9 mouse cellular contexts compared by ENCODE assay signal in genomic region chr10:43042591-43043327, GRCm38 (mm10).
DNase-seq lines count a peak whose midpoint lies in the region; ATAC-seq and TF ChIP-seq lines count a peak whose summit lies in the region.
"Had no signal": no experiment of that assay in that cellular context is flagged by ENCODE, and none has a peak within 500 bp of the region (broad histone marks: within the 10 kb centered on the region; RNA-seq: fewer than 3 reads in every experiment).

No protein-coding gene starts in this region.

- WGBS in stomach, embryonic 14.5 days = 35% methylated on average over 10 of the region's 10 CpGs
- 46% methylated on average over 10 of the region's 10 CpGs for WGBS in stomach, postnatal 0 days
- WGBS in limb, embryonic 13.5 days = 38% methylated on average over 10 of the region's 10 CpGs
- 46% methylated on average over 10 of the region's 10 CpGs for WGBS in stomach, embryonic 16.5 days

- peaks cover 18% of the 10 kb centered on the region; the same call in 1 of the 2 replicates for H3K4me1 ChIP-seq in stomach, embryonic 14.5 days (ENCODE audit: control insufficient read depth, insufficient read depth, low read length)
- H3K4me1 ChIP-seq in stomach, postnatal 0 days (replicated peaks; ENCODE audit: control insufficient read depth, insufficient read depth) = no peaks in the 10 kb centered on the region
- peaks cover 32% of the 10 kb centered on the region for H3K4me1 ChIP-seq in limb, embryonic 13.5 days
- peaks cover 14% of the 10 kb centered on the region for H3K4me1 ChIP-seq in stomach, embryonic 16.5 days (ENCODE audit: control insufficient read depth, insufficient read depth, low read length)

- peak; percentile 59; the same call in 1 of the 2 replicates for ATAC-seq in stomach, embryonic 14.5 days (ENCODE audit: insufficient number of reproducible peaks, insufficient read depth, low FRiP score, low read depth)
- ATAC-seq in stomach, postnatal 0 days (ENCODE audit: low FRiP score, low TSS enrichment) = no peak; the same call in 1 of the 2 replicates
- ATAC-seq in limb, embryonic 13.5 days (ENCODE audit: low FRiP score, low read depth) = peak; percentile 49; the same call in 1 of the 2 replicates
- ATAC-seq in stomach, embryonic 16.5 days (ENCODE audit: insufficient read depth, low FRiP score) = 0 out of 2 replicates have a peak, but pooled peaks have one; percentile 45

- TF ChIP-seq CTCF in stomach, postnatal 0 days (IDR thresholded peaks at IDR 0.05; ENCODE audit: low read depth) = no peak

- H3K9me3 ChIP-seq in stomach, embryonic 14.5 days (ENCODE audit: control insufficient read depth, low read depth, low read length) = no peaks in the 10 kb centered on the region
- H3K9me3 ChIP-seq in stomach, postnatal 0 days (ENCODE audit: control insufficient read depth, low read length) = no peaks in the 10 kb centered on the region
- H3K9me3 ChIP-seq in limb, embryonic 13.5 days = no peaks in the 10 kb centered on the region
- H3K9me3 ChIP-seq in stomach, embryonic 16.5 days (replicated peaks; ENCODE audit: control insufficient read depth, low read length) = no peaks in the 10 kb centered on the region

- H3K4me2 ChIP-seq in stomach, embryonic 14.5 days (replicated peaks; ENCODE audit: low read depth, low read length) = no peak overlapping the region
- no peak overlapping the region for H3K4me2 ChIP-seq in stomach, postnatal 0 days (replicated peaks; ENCODE audit: low read depth)
- no peak overlapping the region for H3K4me2 ChIP-seq in limb, embryonic 13.5 days (replicated peaks)
- peak overlapping the region; percentile 6; the same call in 1 of the 2 replicates for H3K4me2 ChIP-seq in stomach, embryonic 16.5 days (ENCODE audit: low read depth, low read length)

- no peak overlapping the region for H3K9ac ChIP-seq in stomach, embryonic 14.5 days (replicated peaks; ENCODE audit: low read depth, low read length)
- no peak overlapping the region for H3K9ac ChIP-seq in stomach, postnatal 0 days (ENCODE audit: low read length)
- H3K9ac ChIP-seq in limb, embryonic 13.5 days = no peak overlapping the region
- H3K9ac ChIP-seq in stomach, embryonic 16.5 days (ENCODE audit: low read length) = no peak overlapping the region

- TF ChIP-seq EP300 in stomach, postnatal 0 days (optimal IDR thresholded peaks at IDR 0.05) = no peak

- H3K4me3 ChIP-seq in stomach, embryonic 14.5 days (ENCODE audit: low read depth, low read length) = no peak overlapping the region
- H3K4me3 ChIP-seq in stomach, postnatal 0 days (ENCODE audit: low read depth, low read length) = no peak overlapping the region
- H3K4me3 ChIP-seq in limb, embryonic 13.5 days = no peak overlapping the region
- no peak overlapping the region for H3K4me3 ChIP-seq in stomach, embryonic 16.5 days (replicated peaks; ENCODE audit: low read length)

- DNase-seq in heart, adult 11 months = peak; percentile 91
- DNase-seq in heart, postnatal 36 days = no peak
- no peak for DNase-seq in stomach, postnatal 0 days (ENCODE audit: low spot score)
- DNase-seq in adrenal gland, postnatal 36 days = no peak
- DNase-seq in spleen, postnatal 36 days (ENCODE audit: low spot score in 2 of 2) = no peak
- DNase-seq: kidney, adult 8-10 months had no signal

- intact Hi-C loops in heart, postnatal 36 days (cut with DNase I) = no loop called here

- peak overlapping the region; percentile 90 for H3K27ac ChIP-seq in stomach, embryonic 14.5 days (ENCODE audit: low read length)
- H3K27ac ChIP-seq in stomach, postnatal 0 days (replicated peaks) = no peak overlapping the region
- peak overlapping the region; percentile 22; the same call in 1 of the 2 replicates for H3K27ac ChIP-seq in limb, embryonic 13.5 days
- peak overlapping the region; percentile 93 for H3K27ac ChIP-seq in stomach, embryonic 16.5 days (ENCODE audit: low read length)

- H3K36me3 ChIP-seq in stomach, embryonic 14.5 days (ENCODE audit: control insufficient read depth, insufficient read depth, low read length) = no peaks in the 10 kb centered on the region
- H3K36me3 ChIP-seq in stomach, postnatal 0 days (ENCODE audit: control insufficient read depth, insufficient read depth, low read length) = no peaks in the 10 kb centered on the region
- peaks cover 9% of the 10 kb centered on the region; the same call in 1 of the 2 replicates for H3K36me3 ChIP-seq in limb, embryonic 13.5 days
- no peaks in the 10 kb centered on the region for H3K36me3 ChIP-seq in stomach, embryonic 16.5 days (ENCODE audit: control insufficient read depth, insufficient read depth, low read length)

- no peaks in the 10 kb centered on the region for H3K27me3 ChIP-seq in stomach, embryonic 14.5 days (ENCODE audit: control insufficient read depth, insufficient read depth, low read length)
- H3K27me3 ChIP-seq in stomach, postnatal 0 days (ENCODE audit: control insufficient read depth, insufficient read depth, low read length) = no peaks in the 10 kb centered on the region
- H3K27me3 ChIP-seq in limb, embryonic 13.5 days = no peaks in the 10 kb centered on the region
- H3K27me3 ChIP-seq in stomach, embryonic 16.5 days (ENCODE audit: control insufficient read depth, insufficient read depth, low read length) = no peaks in the 10 kb centered on the region
